In genomic region chr5:36259691-36260124, GRCm38 (mm10) we compare ENCODE assay signal across 18 mouse cellular contexts. TPM values are rescaled to one million over a fixed set of nuclear protein-coding genes. Genes with fewer than 3 reads are reported as not detected.
DNase-seq lines count a peak whose midpoint lies in the region; ATAC-seq and TF ChIP-seq lines count a peak whose summit lies in the region.
"Had no signal": no experiment of that assay in that cellular context is flagged by ENCODE, and none has a peak within 500 bp of the region (broad histone marks: within the 10 kb centered on the region; RNA-seq: fewer than 3 reads in every experiment).

No protein-coding gene starts in this region.

- no peaks in the 10 kb centered on the region for H3K9me3 ChIP-seq in stomach, embryonic 15.5 days
- H3K9me3 ChIP-seq in stomach, postnatal 0 days (ENCODE audit: control insufficient read depth, low read length) = no peaks in the 10 kb centered on the region
- no peaks in the 10 kb centered on the region for H3K9me3 ChIP-seq in hindbrain, embryonic 13.5 days
- H3K9me3 ChIP-seq in liver, embryonic 16.5 days (replicated peaks; ENCODE audit: control insufficient read depth, low read length) = no peaks in the 10 kb centered on the region
- H3K9me3 ChIP-seq: heart, embryonic 12.5 days; limb, embryonic 13.5 days had no signal

- TF ChIP-seq CTCF in stomach, postnatal 0 days (IDR thresholded peaks at IDR 0.05; ENCODE audit: low read depth) = no peak

- no peak overlapping the region for H3K4me2 ChIP-seq in stomach, embryonic 15.5 days
- H3K4me2 ChIP-seq in stomach, postnatal 0 days (replicated peaks; ENCODE audit: low read depth) = no peak overlapping the region
- H3K4me2 ChIP-seq in hindbrain, embryonic 13.5 days = no peak overlapping the region
- H3K4me2 ChIP-seq in liver, embryonic 16.5 days (ENCODE audit: low read depth, low read length) = no peak overlapping the region
- H3K4me2 ChIP-seq: heart, embryonic 12.5 days; limb, embryonic 13.5 days had no signal

- DNase-seq in stomach, postnatal 0 days (ENCODE audit: low spot score) = no peak
- no peak for DNase-seq in adrenal gland, postnatal 25 days
- DNase-seq in kidney, adult 9 months = no peak
- no peak for DNase-seq in kidney, adult 11 months
- DNase-seq: cerebellum, adult 9-11 months; gastrocnemius, adult 2 months; kidney, postnatal 36 days; thymus, postnatal 14 days had no signal

- H3K4me3 ChIP-seq in stomach, embryonic 15.5 days (replicated peaks) = no peak overlapping the region
- H3K4me3 ChIP-seq in stomach, postnatal 0 days (ENCODE audit: low read depth, low read length) = no peak overlapping the region
- H3K4me3 ChIP-seq in hindbrain, embryonic 13.5 days = no peak overlapping the region
- no peak overlapping the region for H3K4me3 ChIP-seq in liver, embryonic 16.5 days (ENCODE audit: low read depth, low read length)
- H3K4me3 ChIP-seq: gastrocnemius, adult 2 months; heart, embryonic 12.5 days; limb, embryonic 13.5 days had no signal

- TF ChIP-seq EP300 in stomach, postnatal 0 days (optimal IDR thresholded peaks at IDR 0.05) = no peak

- WGBS in stomach, embryonic 15.5 days = 42% methylated on average over 6 of the region's 6 CpGs
- 38% methylated on average over 6 of the region's 6 CpGs for WGBS in stomach, postnatal 0 days
- 36% methylated on average over 6 of the region's 6 CpGs for WGBS in hindbrain, embryonic 13.5 days
- WGBS in liver, embryonic 16.5 days (ENCODE audit: insufficient replicate concordance) = 33% methylated on average over 6 of the region's 6 CpGs

- peaks cover 15% of the 10 kb centered on the region for H3K4me1 ChIP-seq in stomach, embryonic 15.5 days
- no peaks in the 10 kb centered on the region for H3K4me1 ChIP-seq in stomach, postnatal 0 days (replicated peaks; ENCODE audit: control insufficient read depth, insufficient read depth)
- H3K4me1 ChIP-seq in hindbrain, embryonic 13.5 days (replicated peaks) = peaks cover 41% of the 10 kb centered on the region
- H3K4me1 ChIP-seq in liver, embryonic 16.5 days (ENCODE audit: control insufficient read depth, low read depth, low read length) = no peaks in the 10 kb centered on the region

- peak; percentile 30; the same call in 1 of the 2 replicates for ATAC-seq in stomach, embryonic 15.5 days (ENCODE audit: insufficient read depth, low FRiP score, low read depth)
- no peak for ATAC-seq in stomach, postnatal 0 days (ENCODE audit: low FRiP score, low TSS enrichment)
- ATAC-seq in hindbrain, embryonic 13.5 days (ENCODE audit: low FRiP score) = peak; percentile 47; the same call in 1 of the 2 replicates
- peak; percentile 79 for ATAC-seq in liver, embryonic 16.5 days (ENCODE audit: low read depth)
- ATAC-seq: inflammation-experienced regulatory T-cells, adult 6 months had no signal

- H3K9ac ChIP-seq in stomach, embryonic 15.5 days = no peak overlapping the region
- H3K9ac ChIP-seq in stomach, postnatal 0 days (ENCODE audit: low read length) = no peak overlapping the region
- H3K9ac ChIP-seq in hindbrain, embryonic 13.5 days = no peak overlapping the region
- H3K9ac ChIP-seq in liver, embryonic 16.5 days (ENCODE audit: low read depth, low read length) = no peak overlapping the region
- H3K9ac ChIP-seq: heart, embryonic 12.5 days; limb, embryonic 13.5 days had no signal

- no peaks in the 10 kb centered on the region for H3K36me3 ChIP-seq in stomach, embryonic 15.5 days
- H3K36me3 ChIP-seq in stomach, postnatal 0 days (ENCODE audit: control insufficient read depth, insufficient read depth, low read length) = no peaks in the 10 kb centered on the region
- H3K36me3 ChIP-seq in hindbrain, embryonic 13.5 days = no peaks in the 10 kb centered on the region
- H3K36me3 ChIP-seq in liver, embryonic 16.5 days (ENCODE audit: control insufficient read depth, insufficient read depth) = no peaks in the 10 kb centered on the region
- H3K36me3 ChIP-seq: heart, embryonic 12.5 days; limb, embryonic 13.5 days had no signal

- H3K27ac ChIP-seq in stomach, embryonic 15.5 days = no peak overlapping the region
- no peak overlapping the region for H3K27ac ChIP-seq in stomach, postnatal 0 days (replicated peaks)
- peak overlapping the region; percentile 50 for H3K27ac ChIP-seq in hindbrain, embryonic 13.5 days
- H3K27ac ChIP-seq in liver, embryonic 16.5 days (ENCODE audit: low read length) = no peak overlapping the region
- H3K27ac ChIP-seq: gastrocnemius, adult 2 months; limb, embryonic 13.5 days had no signal

- no peaks in the 10 kb centered on the region for H3K27me3 ChIP-seq in stomach, embryonic 15.5 days (replicated peaks)
- no peaks in the 10 kb centered on the region for H3K27me3 ChIP-seq in stomach, postnatal 0 days (ENCODE audit: control insufficient read depth, insufficient read depth, low read length)
- H3K27me3 ChIP-seq in hindbrain, embryonic 13.5 days = no peaks in the 10 kb centered on the region
- no peaks in the 10 kb centered on the region for H3K27me3 ChIP-seq in liver, embryonic 16.5 days (ENCODE audit: control insufficient read depth, insufficient read depth, low read depth, low read length)
- H3K27me3 ChIP-seq: heart, embryonic 12.5 days; limb, embryonic 13.5 days had no signal

RNA-seq across cellular contexts. Expression of gene Psapl1, which starts 55.9 kb away (rescaled TPM):
- polyA plus RNA-seq in stomach, embryonic 15.5 days (2015; fragmentation: Nextera tagmentation; extraction: Ambion mirVana) = 8.4 and 16.7 TPM in 2 replicates
- 311 and 314 TPM in 2 replicates for polyA plus RNA-seq in stomach, postnatal 0 days (2015; fragmentation: Nextera tagmentation; extraction: Ambion mirVana)
- polyA plus RNA-seq in hindbrain, embryonic 13.5 days (2015; fragmentation: Nextera tagmentation; extraction: Ambion mirVana) = not detected in 2 replicates
- polyA plus RNA-seq in liver, embryonic 16.5 days (2015; fragmentation: Nextera tagmentation; extraction: Ambion mirVana) = not detected in 2 replicates
- not detected in 2 replicates for total RNA-seq in adrenal gland, postnatal 25 days (2021)
- total RNA-seq: adrenal gland, postnatal 4 days; CH12.LX; gastrocnemius, adult 2 months; megakaryocyte progenitor cell, adult 5-6 weeks; neutrophil, adult 5-6 weeks had no signal
- polyA plus RNA-seq: heart, embryonic 12.5 days; inflammation-experienced regulatory T-cells, adult 6 months had no signal

Comparison
In these comparisons a context has a peak if more than half of its experiments do, and no peak if none do; other contexts are left out.
1. RNA of gene Psapl1, which starts 55.9 kb away (polyA plus RNA-seq): 311 to 314 TPM in stomach, postnatal 0 days; 8.4 to 16.7 TPM in stomach, embryonic 15.5 days, not detected in hindbrain, embryonic 13.5 days and not detected in liver, embryonic 16.5 days; every median in the first group is over 10 times any median in the second.